Mouse (Mus musculus) embryonic stem cell, embryonic (primary cell): ENCODE measurements around the gene Rnf43.

Experiments used
- CTCF ChIA-PET, 4 experiments: fragments of 300-600 bp in 2 of 4; fragments of 350-600 bp in 2 of 4; sonication (Branson Sonifier 250); formaldehyde crosslinking; loops; one replicate each; lab custom pipeline; 2022; ENCODE audit warnings: inconsistent platforms in 2 of 4; lab: Charles Lee
- POLR2A ChIA-PET, 4 experiments: fragments of 300-600 bp in 2 of 4; fragments of 350-600 bp in 2 of 4; sonication (Branson Sonifier 250); formaldehyde crosslinking; loops; one replicate each; lab custom pipeline; 2022; ENCODE audit warnings: antibody characterized with exemption in 4 of 4, inconsistent platforms in 1 of 4; lab: Charles Lee

Rnf43 gene

GRCm38 (mm10) chr11:87744964-87745363, 82.4 kb downstream of the Rnf43 start:
- CTCF ChIA-PET, result no interaction called here
- POLR2A ChIA-PET, result interaction anchor here (0.6 to 12.3 kb wide), 13 partner anchors 8 to 319 kb away, joined by 3 to 123 read pairs (median 4); partner anchors contain the start of genes Supt4a (in 2 of the 4) and Tspoap1 (in 2 of the 4)

- CTCF ChIA-PET, result interaction anchor here in 1 of 4 experiments (0.6 kb wide), 1 partner anchor 27 kb away, joined by 3 read pairs; no protein-coding TSS in a partner anchor
These were observed 83.4 kb downstream of the Rnf43 start for GRCm38 (mm10) chr11:87745632-87746555.

GRCm38 (mm10) chr11:87747312-87747711, 84.8 kb downstream of the Rnf43 start:
- POLR2A ChIA-PET, result interaction anchor here (1.0 to 12.3 kb wide), 15 partner anchors 7 to 156 kb away, joined by 3 to 123 read pairs (median 16); partner anchors contain the start of genes Supt4a (in 4 of the 4), Mtmr4 (in 2 of the 4) and Tspoap1 (in 2 of the 4)
- CTCF ChIA-PET, result no interaction called here

More at GRCm38 (mm10) chr11:87745632-87746555, 83.4 kb downstream of the Rnf43 start:
- POLR2A ChIA-PET, result interaction anchor here (0.8 to 12.3 kb wide), 12 partner anchors 8 to 619 kb away, joined by 3 to 123 read pairs (median 5); partner anchors contain the start of genes Supt4a (in 3 of the 4), Tspoap1 (in 2 of the 4) and Trim37 (in 1 of the 4)

DNA sequence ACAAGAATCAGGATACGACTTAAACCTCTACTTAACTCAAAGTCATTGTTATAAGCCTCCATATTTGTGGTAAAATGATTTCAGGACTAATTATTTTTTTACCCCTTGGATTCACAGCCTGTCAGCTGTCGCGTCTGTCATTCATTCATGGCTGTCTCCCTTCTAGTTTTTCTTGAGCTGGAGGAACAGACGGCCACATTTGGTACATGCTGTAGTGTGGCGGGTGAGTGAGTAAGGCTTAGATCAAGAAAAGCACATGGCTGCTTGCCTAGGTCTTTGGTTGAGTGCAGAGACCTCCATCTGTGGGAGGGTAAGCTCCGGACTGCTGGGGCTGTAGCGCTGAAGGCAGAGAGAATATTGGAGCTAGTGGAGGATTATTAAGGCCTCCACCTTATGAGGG, 85.2 kb downstream of the Rnf43 start:
- ChIA-PET CTCF (no interaction called here), POLR2A (interaction anchor here (1.0 to 12.3 kb wide), 29 partner anchors 7 to 364 kb away, joined by 3 to 123 read pairs (median 9); partner anchors contain the start of genes Supt4a (in 4 of the 4), Mtmr4 (in 2 of the 4), Tspoap1 (in 2 of the 4) and Mks1 (in 1 of the 4))

GRCm38 (mm10) chr11:87748132-87749119, 85.9 kb downstream of the Rnf43 start:
- POLR2A ChIA-PET, result interaction anchor here (0.6 to 12.3 kb wide), 58 partner anchors 6 to 363 kb away, joined by 3 to 123 read pairs (median 5); partner anchors contain the start of genes Supt4a (in 4 of the 4), Mtmr4 (in 3 of the 4), Tspoap1 (in 3 of the 4) and Dynll2 (in 1 of the 4)
- CTCF ChIA-PET, result interaction anchor here in 1 of 4 experiments (0.6 to 1.6 kb wide), 5 partner anchors 11 to 219 kb away, joined by 3 to 7 read pairs (median 3); no protein-coding TSS in a partner anchor

- ChIA-PET CTCF (interaction anchor here in 2 of 4 experiments (0.5 to 1.6 kb wide), 4 partner anchors 10 to 309 kb away, joined by 4 to 7 read pairs (median 6); no protein-coding TSS in a partner anchor), POLR2A (interaction anchor here (0.5 to 12.3 kb wide), 52 partner anchors 8 to 423 kb away, joined by 3 to 123 read pairs (median 5); partner anchors contain the start of genes Supt4a (in 4 of the 4), Tspoap1 (in 3 of the 4), Mtmr4 (in 2 of the 4) and Srsf1 (in 2 of the 4))
These were observed 86.9 kb downstream of the Rnf43 start for GRCm38 (mm10) chr11:87749192-87750042.

- CTCF ChIA-PET, result interaction anchor here in 1 of 4 experiments (0.5 to 1.4 kb wide), 2 partner anchors 10 to 272 kb away, joined by 4 to 7 read pairs; no protein-coding TSS in a partner anchor
- POLR2A ChIA-PET, result interaction anchor here in 3 of 4 experiments (0.9 to 12.3 kb wide), 34 partner anchors 10 to 305 kb away, joined by 3 to 123 read pairs (median 8); partner anchors contain the start of genes Supt4a (in 3 of the 3), Tspoap1 (in 3 of the 3), Mtmr4 (in 2 of the 3) and Dynll2 (in 1 of the 3)
These were observed 87.5 kb downstream of the Rnf43 start for GRCm38 (mm10) chr11:87750043-87750421.

DNA sequence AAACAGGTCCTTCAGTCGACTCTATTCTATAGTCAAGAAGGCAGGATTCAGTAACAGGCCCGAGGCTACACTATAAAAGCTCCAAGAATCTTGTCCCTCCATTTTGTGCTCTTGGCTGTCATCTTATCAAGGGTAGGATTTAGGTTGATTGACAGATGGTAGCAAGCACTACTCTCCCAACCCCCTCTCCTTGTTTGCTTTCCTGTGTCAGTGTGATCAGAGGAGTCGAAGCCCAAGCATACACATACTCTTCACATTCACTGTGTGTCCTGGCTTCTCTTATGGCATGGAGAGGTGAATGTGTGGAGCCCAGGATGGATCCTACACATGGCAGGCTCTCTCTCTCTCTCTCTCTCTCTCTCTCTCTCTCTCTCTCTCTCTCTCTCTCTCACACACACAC, 88.0 kb downstream of the Rnf43 start:
- POLR2A ChIA-PET, result interaction anchor here in 3 of 4 experiments (0.5 to 12.3 kb wide), 24 partner anchors 8 to 1098 kb away, joined by 3 to 123 read pairs (median 8); partner anchors contain the start of genes Tspoap1 (in 3 of the 3), Mtmr4 (in 2 of the 3), Supt4a (in 2 of the 3) and Dynll2 (in 1 of the 3)
- CTCF ChIA-PET, result no interaction called here

GRCm38 (mm10) chr11:87751031-87751430, 88.5 kb downstream of the Rnf43 start:
- CTCF ChIA-PET, result no interaction called here

GRCm38 (mm10) chr11:87751491-87751966, 89.0 kb downstream of the Rnf43 start:
- ChIA-PET POLR2A (interaction anchor here in 3 of 4 experiments (0.5 to 12.3 kb wide), 18 partner anchors 8 to 1267 kb away, joined by 3 to 123 read pairs (median 6); partner anchors contain the start of genes Tspoap1 (in 3 of the 3), Supt4a (in 2 of the 3) and Rnft1 (in 1 of the 3)), CTCF (no interaction called here)

More at GRCm38 (mm10) chr11:87751031-87751430, 88.5 kb downstream of the Rnf43 start:
- POLR2A ChIA-PET, result interaction anchor here in 3 of 4 experiments (0.5 to 12.3 kb wide), 24 partner anchors 9 to 1266 kb away, joined by 3 to 123 read pairs (median 6); partner anchors contain the start of genes Tspoap1 (in 3 of the 3), Supt4a (in 2 of the 3), Mtmr4 (in 1 of the 3) and Rnft1 (in 1 of the 3)

- ChIA-PET POLR2A (interaction anchor here in 3 of 4 experiments (0.5 to 12.3 kb wide), 19 partner anchors 7 to 329 kb away, joined by 3 to 123 read pairs (median 4); partner anchors contain the start of genes Supt4a (in 3 of the 3) and Tspoap1 (in 2 of the 3)), CTCF (no interaction called here)
These were observed 89.8 kb downstream of the Rnf43 start for GRCm38 (mm10) chr11:87752307-87752706.

DNA sequence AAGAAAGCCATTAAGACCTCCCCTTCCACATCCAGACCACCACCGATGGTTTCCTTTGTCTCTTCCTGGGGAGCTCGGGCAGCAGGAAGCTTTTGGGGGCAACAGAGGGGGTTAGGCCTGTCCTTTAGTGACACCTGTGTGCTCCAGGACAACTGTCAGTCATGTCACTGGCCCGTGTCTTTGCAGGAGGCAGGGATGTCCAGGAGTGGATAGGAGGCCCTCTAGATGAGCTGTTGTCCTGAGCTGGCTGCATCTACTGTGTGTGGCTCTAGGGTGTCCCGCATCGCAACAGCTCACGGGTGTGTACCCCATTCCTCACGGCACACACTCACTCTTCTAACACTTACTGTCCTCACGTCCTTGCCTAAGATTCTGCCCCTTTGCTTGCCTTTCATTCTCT, 90.7 kb downstream of the Rnf43 start:
- CTCF ChIA-PET, result interaction anchor here in 1 of 4 experiments (0.6 kb wide), 1 partner anchor 16 kb away, joined by 4 read pairs; no protein-coding TSS in a partner anchor
- POLR2A ChIA-PET, result interaction anchor here in 2 of 4 experiments (0.7 to 12.3 kb wide), 16 partner anchors 8 to 426 kb away, joined by 3 to 123 read pairs (median 5); partner anchors contain the start of genes Supt4a (in 2 of the 2), Mtmr4 (in 1 of the 2) and Tspoap1 (in 1 of the 2)

DNA sequence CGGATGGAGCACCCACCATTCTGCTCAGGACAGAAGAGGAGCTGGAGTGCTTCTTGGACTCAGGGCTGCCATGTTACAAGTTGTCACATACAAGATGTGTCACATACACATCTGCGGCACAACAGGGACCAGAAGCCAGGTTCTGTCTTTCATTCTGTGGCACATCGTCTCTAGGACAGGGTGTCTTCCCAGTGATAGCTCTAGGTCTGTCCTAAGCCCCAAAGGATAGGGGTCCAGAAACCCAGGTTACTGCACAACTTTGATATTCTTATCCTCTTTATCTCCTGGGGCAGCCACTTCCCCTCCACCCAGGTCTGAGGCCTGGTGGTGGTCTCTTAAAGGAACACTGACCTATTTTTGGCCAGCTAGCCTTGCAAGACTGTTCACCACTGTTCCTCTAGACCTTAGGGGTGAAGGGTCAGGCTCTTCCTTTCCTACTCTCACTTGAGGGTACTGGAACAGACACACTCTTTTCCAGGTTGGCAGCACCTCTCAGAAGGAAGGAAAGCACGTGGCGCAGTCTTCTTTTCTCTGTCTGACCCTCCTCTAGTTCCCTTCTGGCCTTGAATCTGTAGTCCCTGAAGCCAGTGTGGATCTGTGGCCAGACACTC, 91.5 kb downstream of the Rnf43 start:
- ChIA-PET POLR2A (interaction anchor here in 2 of 4 experiments (0.6 to 12.3 kb wide), 14 partner anchors 9 to 425 kb away, joined by 3 to 123 read pairs (median 5); partner anchors contain the start of genes Supt4a (in 2 of the 2), Mtmr4 (in 1 of the 2) and Tspoap1 (in 1 of the 2)), CTCF (interaction anchor here in 1 of 4 experiments (0.6 kb wide), 1 partner anchor 17 kb away, joined by 4 read pairs; no protein-coding TSS in a partner anchor)

DNA sequence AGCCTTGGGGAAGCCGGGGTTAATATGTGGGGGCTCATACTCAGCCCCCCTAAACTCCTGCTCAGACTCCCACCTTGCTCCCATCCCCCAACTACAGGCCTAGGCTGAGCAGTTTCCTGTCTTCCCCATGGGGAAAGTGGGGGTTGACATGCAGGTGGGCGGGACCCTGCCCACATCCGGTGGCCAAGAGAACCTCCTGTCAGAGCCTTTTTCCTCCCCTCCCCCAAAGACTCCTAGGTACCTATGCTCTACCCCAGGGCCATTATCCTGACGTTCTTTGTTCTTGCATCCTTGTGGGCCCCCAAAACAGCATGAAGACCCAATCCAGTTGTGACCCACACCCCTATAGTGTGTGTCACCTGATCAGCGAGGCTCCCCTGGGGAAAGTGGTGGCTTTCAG, 92.1 kb downstream of the Rnf43 start:
- POLR2A ChIA-PET, result interaction anchor here in 2 of 4 experiments (0.6 to 5.6 kb wide), 7 partner anchors 8 to 425 kb away, joined by 3 to 79 read pairs (median 5); partner anchors contain the start of gene Supt4a (in 2 of the 2)

More for the DNA sequence above, 92.1 kb downstream of the Rnf43 start:
- CTCF ChIA-PET, result no interaction called here
